Mouse (Mus musculus) liver, adult 2 months (tissue): ENCODE data around the gene Rag2. TPM values are rescaled to one million over a fixed set of nuclear protein-coding genes. Genes with fewer than 3 reads are reported as not detected.
A peak's percentile ranks its signal among the peaks of the same experiment; 100 is the strongest.

Experiments used
- DNase-seq: peaks from one replicate; pipeline ENCODE4 v3.0.0-alpha.2; 2011; ENCODE audit warnings: low read depth, low spot score; ENCODE audit errors: extremely low read depth
- H3K27ac ChIP-seq: fragments of 200-500 bp; replicated peaks from 2 replicates; pipeline ENCODE4 v1.5.1; 2012; ENCODE audit warnings: low read depth, mild to moderate bottlenecking, control low read depth, inconsistent platforms, low read length; ENCODE audit not compliant: insufficient read depth
- H3K27me3 ChIP-seq: fragments of 200-500 bp; 2 replicates; pipeline ENCODE4 v1.6.1; 2012; ENCODE audit warnings: mild to moderate bottlenecking, moderate library complexity, low read length, inconsistent platforms; ENCODE audit not compliant: control insufficient read depth, insufficient read depth
- H3K36me3 ChIP-seq: fragments of 200-500 bp; 2 replicates; pipeline ENCODE4 v1.6.1; 2012; ENCODE audit warnings: low read length, inconsistent platforms; ENCODE audit not compliant: control insufficient read depth, insufficient read depth
- H3K4me1 ChIP-seq: fragments of 200-500 bp; 2 replicates; pipeline ENCODE4 v1.6.1; 2011; ENCODE audit warnings: low read length; ENCODE audit not compliant: control insufficient read depth, insufficient read depth
- H3K4me3 ChIP-seq: fragments of 200-500 bp; 2 replicates; pipeline ENCODE4 v1.5.1; 2011; ENCODE audit warnings: low read depth, mild to moderate bottlenecking, control low read depth, low read length, moderate library complexity; ENCODE audit not compliant: insufficient read depth
- H3K79me2 ChIP-seq: fragments of 200-500 bp; 2 replicates; pipeline ENCODE4 v1.6.1; 2012; ENCODE audit warnings: inconsistent platforms, mild to moderate bottlenecking, low read length, moderate library complexity; ENCODE audit not compliant: control insufficient read depth, insufficient read depth
- H3K9ac ChIP-seq: fragments of 200-500 bp; 2 replicates; pipeline ENCODE4 v1.6.1; 2012; ENCODE audit warnings: low read depth, mild to moderate bottlenecking, control low read depth, inconsistent platforms, low read length
- CTCF ChIP-seq: fragments of 200-500 bp; IDR thresholded peaks from 2 replicates; pipeline ENCODE4 v1.5.1; 2011; ENCODE audit warnings: low read depth, low read length, control low read depth
- POLR2A ChIP-seq: fragments of 200-500 bp; IDR thresholded peaks from 2 replicates; pipeline ENCODE4 v1.6.1; 2011; ENCODE audit warnings: low read length, control low read depth; ENCODE audit not compliant: insufficient read depth; ENCODE audit errors: extremely low read depth
- WGBS: fragments of 180-500 bp; shearing (Covaris S2); methylation state at CpG from one replicate; pipeline ENCODE4 v1.1.7; 2018; 5-methylcytosine and 5-hydroxymethylcytosine counted together
- polyA plus RNA-seq: library from polyadenylated mRNA; depleted of rRNA; stranded (reverse); fragments of >200 nt; gene quantifications from 2 replicates; pipeline ENCODE4 v1.2.3, GENCODE M21; 2012
- total RNA-seq: library from RNA; depleted of rRNA; stranded (reverse); fragments of >200 nt; gene quantifications from 2 replicates; pipeline ENCODE4 v1.2.3, GENCODE M21; 2014

Rag2 gene
- total and polyA plus RNA-seq, 2 experiments, result not detected

- Histone ChIP-seq H3K9ac (no peak overlapping the region), H3K79me2 (no peaks in the 10 kb centered on the region; the same call in 1 of the 2 replicates), H3K27ac (no peak overlapping the region), H3K36me3 (no peaks in the 10 kb centered on the region), H3K4me1 (no peaks in the 10 kb centered on the region), H3K4me3 (no peak overlapping the region), H3K27me3 (0 out of 2 replicates have a peak, but pooled peaks cover 2% of the 10 kb centered on the region)
- no peak for DNase-seq
- TF ChIP-seq POLR2A (no peak), CTCF (no peak)
Measured at GRCm38 (mm10) chr2:101627227-101627626, 2.7 kb downstream of the Rag2 start.

- WGBS, result 2% methylated on average over 31 of the region's 31 CpGs
- H3K27ac ChIP-seq, result peak overlapping the region; percentile 35
Measured at GRCm38 (mm10) chr2:101628297-101629236, 4.0 kb downstream of the Rag2 start.

GRCm38 (mm10) chr2:101638979-101639839 is 14.7 kb downstream of the Rag2 start:
- Histone ChIP-seq H3K36me3 (no peaks in the 10 kb centered on the region), H3K27ac (no peak overlapping the region), H3K9ac (no peak overlapping the region), H3K27me3 (no peaks in the 10 kb centered on the region), H3K4me3 (no peak overlapping the region), H3K79me2 (no peaks in the 10 kb centered on the region), H3K4me1 (no peaks in the 10 kb centered on the region)
- no peak for DNase-seq
- TF ChIP-seq CTCF, result no peak
- no peak for TF ChIP-seq POLR2A
- WGBS, result 85% methylated on average over 7 of the region's 7 CpGs

More at GRCm38 (mm10) chr2:101628297-101629236, 4.0 kb downstream of the Rag2 start:
- Histone ChIP-seq H3K4me3 (peak overlapping the region; percentile 88), H3K4me1 (no peaks in the 10 kb centered on the region), H3K36me3 (no peaks in the 10 kb centered on the region), H3K79me2 (no peaks in the 10 kb centered on the region), H3K27me3 (0 out of 2 replicates have a peak, but pooled peaks cover 2% of the 10 kb centered on the region), H3K9ac (peak overlapping the region; percentile 80)
- peak; percentile 95 for DNase-seq
- TF ChIP-seq POLR2A, result no peak
- no peak for TF ChIP-seq CTCF

DNA sequence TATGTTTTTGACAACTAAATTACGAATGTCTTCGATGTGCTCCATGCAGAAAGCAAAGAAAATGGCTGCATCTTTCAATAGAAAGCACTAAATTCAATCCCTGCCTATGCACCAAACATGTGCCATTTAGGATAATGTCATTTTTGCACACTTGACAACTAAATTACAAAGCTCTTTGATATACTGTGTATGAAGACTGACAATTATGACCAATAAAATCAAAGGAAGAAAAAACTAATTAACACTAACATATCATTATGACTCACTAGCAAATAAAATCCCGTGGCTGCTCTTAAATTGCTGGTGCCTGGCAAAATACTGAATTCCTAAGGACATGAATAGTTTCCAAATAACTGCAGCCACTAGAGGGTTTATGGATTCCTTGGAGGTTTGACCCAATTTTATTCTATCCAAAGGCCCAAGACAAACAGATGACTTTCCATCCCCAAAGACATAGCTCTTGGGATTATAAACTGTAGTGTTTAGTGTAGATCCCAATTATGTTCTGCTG is 15.4 kb downstream of the Rag2 start:
- 71% methylated on average over 3 of the region's 3 CpGs for WGBS
- no peak for DNase-seq
- H3K27ac ChIP-seq, result no peak overlapping the region
- TF ChIP-seq POLR2A, result no peak
- no peak for TF ChIP-seq CTCF
- H3K4me1 ChIP-seq, result no peaks in the 10 kb centered on the region
- no peak overlapping the region for H3K4me3 ChIP-seq
- H3K9ac ChIP-seq, result no peak overlapping the region
- H3K79me2 ChIP-seq, result no peaks in the 10 kb centered on the region
- no peaks in the 10 kb centered on the region for H3K36me3 ChIP-seq
- H3K27me3 ChIP-seq, result no peaks in the 10 kb centered on the region

DNA sequence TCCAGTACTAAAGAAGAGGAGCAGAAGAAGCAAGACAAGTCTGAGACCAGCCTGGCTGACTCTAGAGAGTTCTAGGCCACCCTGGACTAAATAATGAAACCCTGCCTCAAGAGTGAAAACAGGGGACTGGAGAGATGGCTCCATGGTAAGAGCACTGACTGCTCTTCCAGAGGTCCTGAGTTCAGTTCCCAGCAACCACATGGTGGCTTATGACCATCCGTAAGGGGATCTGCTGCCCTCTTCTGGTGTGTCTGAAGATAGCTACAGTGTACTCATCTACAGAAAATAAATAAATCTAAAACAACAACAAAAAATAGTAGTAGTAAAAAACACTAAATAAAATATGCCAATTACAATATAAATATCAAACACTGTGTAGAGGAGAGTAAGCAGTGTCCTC is 21.3 kb downstream of the Rag2 start:
- DNase-seq, result no peak
- Histone ChIP-seq H3K27me3 (no peaks in the 10 kb centered on the region), H3K79me2 (no peaks in the 10 kb centered on the region), H3K4me1 (no peaks in the 10 kb centered on the region), H3K4me3 (no peak overlapping the region), H3K27ac (no peak overlapping the region), H3K36me3 (no peaks in the 10 kb centered on the region), H3K9ac (no peak overlapping the region)
- TF ChIP-seq CTCF (no peak), POLR2A (no peak)
- WGBS, result 76% methylated on average over 1 of the region's 1 CpGs
